Mouse (Mus musculus) bone marrow, adult 2 months (tissue): ENCODE measurements at regions not wholly inside any gene's neighbourhood (a gene's known extent, or its start where the extent isn't known, plus 50 kb on each side); places are given as distances from the start of the nearest gene placed in this dataset.

Experiments
- CTCF ChIP-seq: fragments of 200-500 bp; IDR thresholded peaks from 2 replicates; pipeline ENCODE4 v1.5.1; 2011; ENCODE audit warnings: low read length, control low read depth; ENCODE audit not compliant: control insufficient read depth, insufficient read depth
- POLR2A ChIP-seq: fragments of 200-500 bp; IDR thresholded peaks from 2 replicates; pipeline ENCODE4 v1.6.1; 2011; ENCODE audit warnings: low read depth, mild to moderate bottlenecking, control low read depth, low read length, borderline replicate concordance; ENCODE audit not compliant: control insufficient read depth

DNA sequence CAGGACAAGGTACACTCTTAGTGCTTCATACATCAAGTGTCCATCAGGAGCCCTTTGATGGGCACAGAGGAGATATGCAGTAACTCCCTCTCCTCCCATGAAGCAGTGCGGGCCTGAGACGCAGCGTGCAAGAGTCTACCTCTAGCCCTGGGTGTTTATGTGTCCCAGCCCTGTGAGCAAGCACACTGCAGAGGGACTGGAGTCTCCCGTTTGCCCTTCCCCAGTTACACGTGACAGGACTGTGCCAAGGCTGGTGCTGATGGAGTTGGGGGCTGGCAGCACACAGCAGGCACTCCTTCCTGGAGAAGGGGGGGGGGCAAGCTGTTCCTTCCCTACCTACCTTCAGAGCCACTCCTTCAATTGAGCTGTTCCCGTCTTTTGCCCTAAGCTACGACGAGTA is 167.1 kb upstream of the Tle3 start:
- TF ChIP-seq POLR2A (no peak), CTCF (no peak)
